Mouse (Mus musculus) colon, adult 2 months (tissue): ENCODE measurements around the gene Vmn1r127. TPM values are rescaled to one million over a fixed set of nuclear protein-coding genes. Genes with fewer than 3 reads are reported as not detected.

Experiments
- polyA plus RNA-seq: library from polyadenylated mRNA; depleted of rRNA; stranded (reverse); fragments of >200 nt; gene quantifications from 2 replicates; pipeline ENCODE4 v1.2.3, GENCODE M21; 2012; rRNA removed

The Vmn1r127 gene
- not detected in 2 replicates for polyA plus RNA-seq

DNA sequence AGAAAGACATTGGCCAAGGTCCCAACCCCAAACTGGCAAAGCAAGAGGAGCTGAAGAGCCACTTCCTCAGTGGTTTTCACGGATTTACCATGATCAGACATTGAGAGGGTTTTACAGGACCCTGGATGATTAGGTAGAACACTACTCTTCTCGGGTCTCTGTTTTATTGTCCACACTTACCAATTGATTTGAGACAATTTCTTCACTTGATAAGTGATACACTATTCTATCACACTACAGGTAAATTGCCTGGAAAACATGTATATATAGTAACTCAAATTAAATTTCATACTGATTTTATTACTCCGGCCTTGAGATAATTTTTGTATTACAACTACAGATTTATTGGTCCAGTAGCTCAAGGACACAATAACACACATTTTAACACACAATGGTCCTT is at the start of gene Vmn1r127:
Vmn1r127 (minus strand) TSS at position 101 of the 400 bp plus-strand sequence.

GRCm38 (mm10) chr7:21361191-21361590 is 41.5 kb upstream of the Vmn1r127 start, which contains the start of gene Vmn1r129:
Vmn1r129 (minus strand) TSS chr7:21361291.

DNA sequence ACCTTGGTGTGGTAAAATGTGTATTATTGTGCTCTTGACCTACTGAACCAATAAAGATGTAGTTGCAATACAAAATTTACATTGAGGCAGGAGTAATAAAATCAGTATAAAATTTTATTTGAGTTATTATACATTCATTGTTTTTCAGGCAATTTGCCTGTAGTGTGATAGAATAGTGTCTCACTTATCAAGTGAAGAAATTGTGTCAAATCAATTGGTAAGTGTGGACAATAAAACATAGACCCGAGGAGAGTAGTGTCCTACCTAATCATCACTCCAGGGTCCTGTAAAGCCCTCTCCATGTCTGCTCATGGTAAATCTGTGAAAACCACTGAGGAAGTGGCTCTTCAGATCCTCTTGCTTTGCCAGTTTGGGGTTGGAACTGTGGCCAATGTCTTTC is 29.4 kb upstream of the Vmn1r127 start, which contains the start of gene Vmn1r128:
Vmn1r128 (plus strand) TSS at position 301 of the 400 bp plus-strand sequence.

DNA sequence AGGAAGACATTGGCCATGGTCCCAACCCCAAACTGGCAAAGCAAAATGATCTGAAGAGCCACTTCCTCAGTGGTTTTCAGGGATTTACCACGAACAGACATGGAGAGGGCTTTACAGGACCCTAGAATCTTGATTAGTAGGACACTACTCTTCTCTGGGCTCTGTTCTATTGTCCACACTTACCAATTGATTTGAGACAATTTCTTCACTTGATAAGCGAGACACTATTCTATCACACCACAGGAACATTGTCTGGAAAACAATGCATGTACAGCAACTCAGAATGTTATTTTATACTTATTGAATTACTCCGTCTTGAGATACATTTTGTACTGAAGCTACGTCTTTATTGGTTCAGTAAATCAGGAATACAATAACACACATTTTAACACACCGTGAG is 18.3 kb downstream of the Vmn1r127 start, which contains the start of gene Vmn1r126:
Vmn1r126 (minus strand) TSS at position 101 of the 400 bp plus-strand sequence.

DNA sequence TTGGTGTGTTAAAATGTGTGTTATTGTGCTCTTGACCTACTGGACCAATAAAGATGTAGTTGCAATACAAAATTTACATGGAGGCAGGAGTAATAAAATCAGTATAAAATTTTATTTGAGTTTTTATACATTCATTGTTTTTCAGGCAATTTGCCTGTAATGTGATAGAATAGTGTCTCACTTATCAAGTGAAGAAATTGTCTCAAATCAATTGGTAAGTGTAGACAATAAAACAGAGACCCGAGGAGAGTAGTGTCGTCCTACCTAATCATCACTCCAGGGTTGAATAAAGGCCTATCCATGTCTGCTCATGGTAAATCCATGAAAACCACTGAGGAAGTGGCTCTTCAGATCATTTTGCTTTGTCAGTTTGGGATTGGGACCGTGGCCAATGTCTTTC is 47.8 kb downstream of the Vmn1r127 start, which contains the start of gene Vmn1r125:
Vmn1r125 (plus strand) TSS at position 301 of the 400 bp plus-strand sequence.

Other genes starting within 250 kb of the Vmn1r127 start
- gene Vmn1r121, start 221.3 kb downstream of the Vmn1r127 start, polyA plus RNA-seq = not detected in 2 replicates
- not detected in 2 replicates for gene Vmn1r122, start 185.7 kb downstream of the Vmn1r127 start, polyA plus RNA-seq
- not detected in 2 replicates for gene Vmn1r123, start 157.7 kb downstream of the Vmn1r127 start, polyA plus RNA-seq
- gene Gm5157, start 129.4 kb downstream of the Vmn1r127 start, polyA plus RNA-seq = not detected in 2 replicates
- not detected in 2 replicates for gene Vmn1r124, start 59.2 kb downstream of the Vmn1r127 start, polyA plus RNA-seq
- gene Vmn1r125, start 47.7 kb downstream of the Vmn1r127 start, polyA plus RNA-seq = not detected in 2 replicates
- gene Vmn1r126, start 18.4 kb downstream of the Vmn1r127 start, polyA plus RNA-seq = not detected in 2 replicates
- not detected in 2 replicates for gene Vmn1r128, start 29.5 kb upstream of the Vmn1r127 start, polyA plus RNA-seq
- gene Vmn1r129, start 41.4 kb upstream of the Vmn1r127 start, polyA plus RNA-seq = not detected in 2 replicates
- gene Gm6882, start 112.9 kb upstream of the Vmn1r127 start, polyA plus RNA-seq = not detected in 2 replicates
- not detected in 2 replicates for gene Vmn1r130, start 191.9 kb upstream of the Vmn1r127 start, polyA plus RNA-seq
- not detected in 2 replicates for gene Vmn1r131, start 226.2 kb upstream of the Vmn1r127 start, polyA plus RNA-seq